Comparison of ENCODE assay signal across 23 mouse cellular contexts in genomic region chr16:14253586-14253985, GRCm38 (mm10). TPM values are rescaled to one million over a fixed set of nuclear protein-coding genes. Genes with fewer than 3 reads are reported as not detected.
DNase-seq lines count a peak whose midpoint lies in the region; ATAC-seq and TF ChIP-seq lines count a peak whose summit lies in the region.
"Had no signal": no experiment of that assay in that cellular context is flagged by ENCODE, and none has a peak within 500 bp of the region (broad histone marks: within the 10 kb centered on the region; RNA-seq: fewer than 3 reads in every experiment).

No protein-coding gene starts in this region.

- no peak for ATAC-seq in megakaryocyte, adult 5-6 weeks (ENCODE audit: poor library complexity, severe bottlenecking)
- ATAC-seq: forebrain, embryonic 13.5 days; inflammation-experienced regulatory T-cells, adult 6 months had no signal

- H3K4me3 ChIP-seq in heart, adult 2 months, result no peak overlapping the region
- H3K4me3 ChIP-seq in lung, adult 2 months (replicated peaks; ENCODE audit: extremely low read depth, low read depth, low read length), result no peak overlapping the region
- H3K4me3 ChIP-seq: embryonic facial prominence, embryonic 12.5 days; erythroblast, embryonic 14.5 days; forebrain, embryonic 13.5 days; hindbrain, embryonic 13.5 days; limb, embryonic 13.5 days; liver, embryonic 13.5 days had no signal

- peak overlapping the region; percentile 31; the same call in 1 of the 2 replicates for H3K27ac ChIP-seq in heart, adult 2 months
- H3K27ac ChIP-seq: embryonic facial prominence, embryonic 12.5 days; forebrain, embryonic 13.5 days; hindbrain, embryonic 13.5 days; limb, embryonic 13.5 days; liver, embryonic 13.5 days; macrophage had no signal

- intact Hi-C loops in heart, adult 2 months (cut with DNase I), result loop anchor here (5.0 kb wide), 1 partner anchor 194 kb away; no protein-coding TSS in a partner anchor
- intact Hi-C loops in heart, postnatal 14 days (cut with DNase I), result no loop called here
- intact Hi-C loops in heart, postnatal 10 days (cut with DNase I), result no loop called here

- H3K27me3 ChIP-seq in heart, adult 2 months (ENCODE audit: control insufficient read depth, insufficient read depth, low read length), result no peaks in the 10 kb centered on the region
- H3K27me3 ChIP-seq: embryonic facial prominence, embryonic 12.5 days; forebrain, embryonic 13.5 days; hindbrain, embryonic 13.5 days; limb, embryonic 13.5 days; liver, embryonic 13.5 days had no signal

- TF ChIP-seq EP300 in heart, adult 2 months (IDR thresholded peaks at IDR 0.05; ENCODE audit: insufficient read depth, low read depth, low read length), result no peak

- H3K79me2 ChIP-seq in heart, adult 2 months (replicated peaks; ENCODE audit: control insufficient read depth, insufficient read depth, low read length), result no peaks in the 10 kb centered on the region

- H3K4me1 ChIP-seq in heart, adult 2 months (ENCODE audit: control insufficient read depth, insufficient read depth, low read length), result peaks cover 2% of the 10 kb centered on the region; the same call in 1 of the 2 replicates
- no peaks in the 10 kb centered on the region for H3K4me1 ChIP-seq in lung, adult 2 months (ENCODE audit: control insufficient read depth, insufficient read depth, low read length)
- H3K4me1 ChIP-seq: embryonic facial prominence, embryonic 12.5 days; forebrain, embryonic 13.5 days; hindbrain, embryonic 13.5 days; limb, embryonic 13.5 days; liver, embryonic 13.5 days had no signal

- DNase-seq in heart, adult 2 months, result peak in 1 of 2 experiments; percentile 39
- DNase-seq in heart, postnatal 14 days, result no peak
- DNase-seq in lung, postnatal 10 days, result peak; percentile 25
- no peak for DNase-seq in lung, adult 2 months
- peak; percentile 45 to 49 for DNase-seq in heart, postnatal 10 days
- no peak for DNase-seq in adrenal gland, adult 2 months
- DNase-seq: adrenal gland, postnatal 10 days; cerebellum, adult 11 months; cerebellum, postnatal 10 days; kidney, adult 8-10 months; kidney, postnatal 25 days; liver, embryonic 13.5 days; thymus, postnatal 36 days had no signal

- TF ChIP-seq CTCF in heart, adult 2 months (IDR thresholded peaks at IDR 0.05), result no peak
- no peak for TF ChIP-seq CTCF in lung, adult 2 months (IDR thresholded peaks at IDR 0.05; ENCODE audit: insufficient read depth, low read length)

- TF ChIP-seq POLR2A in heart, adult 2 months (IDR thresholded peaks at IDR 0.05; ENCODE audit: insufficient read depth, low read depth, low read length), result no peak
- no peak for TF ChIP-seq POLR2A in lung, adult 2 months (IDR thresholded peaks at IDR 0.05; ENCODE audit: borderline replicate concordance, extremely low read depth, low read depth, low read length)

- H3K9ac ChIP-seq in heart, adult 2 months (ENCODE audit: low read depth, low read length), result no peak overlapping the region
- H3K9ac ChIP-seq: embryonic facial prominence, embryonic 12.5 days; forebrain, embryonic 13.5 days; hindbrain, embryonic 13.5 days; limb, embryonic 13.5 days; liver, embryonic 13.5 days had no signal

- 28% methylated on average over 3 of the region's 3 CpGs for WGBS in heart, adult 2 months
- 54% methylated on average over 3 of the region's 3 CpGs for WGBS in lung, adult 2 months

- H3K36me3 ChIP-seq in heart, adult 2 months (ENCODE audit: control insufficient read depth, insufficient read depth, low read length), result no peaks in the 10 kb centered on the region; the same call in 1 of the 2 replicates
- H3K36me3 ChIP-seq: embryonic facial prominence, embryonic 12.5 days; hindbrain, embryonic 13.5 days; limb, embryonic 13.5 days; liver, embryonic 13.5 days had no signal

RNA-seq across cellular contexts. Expression of gene Myh11, which starts 37.6 kb away (rescaled TPM):
- total RNA-seq in heart, adult 2 months (2021), result 10 to 100 TPM; 31.7 to 34.4 TPM
- polyA plus RNA-seq in heart, adult 2 months (2012; rRNA removed), result 16.9 and 18.3 TPM in 2 replicates
- total RNA-seq in heart, postnatal 14 days (2021), result 10 to 100 TPM; 19.6 to 28.4 TPM
- polyA plus RNA-seq in lung, adult 2 months (2012; rRNA removed), result 25.1 and 42.6 TPM in 2 replicates
- total RNA-seq in heart, postnatal 10 days (2021), result 10 to 100 TPM; 23.3 to 27.3 TPM
- 1 to 10 TPM; 3.9 to 7.6 TPM for total RNA-seq in adrenal gland, adult 2 months (2021)
- 0.73 and 0.94 TPM in 2 replicates for polyA plus RNA-seq in adrenal gland, adult 2 months (2012; rRNA removed)
- 0.02 TPM in 1 of 2 replicates, not detected in the other for total RNA-seq in megakaryocyte, adult 5-6 weeks (2015)
- total RNA-seq in megakaryocyte, adult 5-6 weeks (2017), result 0.04 TPM in 1 of 2 replicates, not detected in the other
- total RNA-seq: granulocyte monocyte progenitor cell, adult 5-6 weeks; monocyte, adult 5-6 weeks had no signal
- polyA plus RNA-seq: macrophage had no signal

Comparison
In these comparisons a context has a peak if more than half of its experiments do, and no peak if none do; other contexts are left out.
1. DNase-seq: peak in lung, postnatal 10 days (single experiment) and heart, postnatal 10 days (2 of 2); none in heart, postnatal 14 days (0 of 2), lung, adult 2 months (single experiment) and adrenal gland, adult 2 months (single experiment).
2. RNA of gene Myh11, which starts 37.6 kb away (total RNA-seq): 31.7 to 34.4 TPM in heart, adult 2 months, 19.6 to 28.4 TPM in heart, postnatal 14 days, 23.3 to 27.3 TPM in heart, postnatal 10 days and 3.9 to 7.6 TPM in adrenal gland, adult 2 months; 0.02 to 0.04 TPM in megakaryocyte, adult 5-6 weeks; every median in the first group is over 4 times any median in the second.